Mouse (Mus musculus): ENCODE results near the gene Dglucy. TPM values are rescaled to one million over a fixed set of nuclear protein-coding genes. Genes with fewer than 3 reads are reported as not detected.

Gene Dglucy
- total RNA-seq, 2 experiments from 2014 or later: 5.8 to 6.6 TPM

DNA sequence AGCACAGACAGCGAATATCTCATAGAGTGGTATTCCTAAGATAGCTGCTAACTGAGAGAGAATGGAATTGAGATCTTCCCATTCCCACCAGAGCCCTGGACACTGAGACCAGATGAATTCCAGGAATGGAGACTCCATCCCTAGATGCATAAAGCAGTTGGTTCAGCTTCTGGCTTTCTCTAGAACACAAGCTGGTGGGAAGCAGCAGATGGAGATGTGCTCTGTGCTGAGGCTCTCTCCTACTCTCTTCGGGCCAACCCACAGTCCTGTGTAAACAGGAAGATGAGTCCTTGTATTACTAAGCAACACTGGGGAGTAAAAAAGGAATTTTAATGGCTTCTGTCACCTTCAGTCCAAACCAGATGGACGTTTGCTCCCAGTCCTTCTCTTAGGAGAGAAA is 96.7 kb downstream of the Dglucy start:
- no peak for DNase-seq (ENCODE audit: low spot score in 2 of 2)

DNA sequence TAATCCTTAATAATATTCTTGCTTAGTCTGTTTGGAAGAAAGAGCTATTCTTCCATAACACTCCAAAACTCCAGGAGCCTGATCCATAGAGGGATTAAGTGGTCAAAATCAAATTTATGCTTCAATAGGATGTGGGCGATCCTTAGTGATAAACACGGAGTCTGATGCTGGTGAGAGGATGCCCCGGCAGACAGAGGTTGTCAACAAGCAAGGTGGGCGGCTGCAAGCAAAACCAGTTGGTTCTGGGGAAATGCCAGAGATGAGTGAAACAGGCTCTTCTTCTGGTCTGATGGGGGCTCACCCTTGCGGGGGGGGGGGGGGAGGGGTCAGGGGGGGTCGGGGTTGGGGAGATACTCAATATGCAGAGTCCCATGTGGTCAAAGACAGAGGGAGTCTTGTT is 97.1 kb downstream of the Dglucy start:
- DNase-seq (ENCODE audit: low spot score in 2 of 2): no peak

- no peak for DNase-seq (ENCODE audit: low spot score in 2 of 2)
These were observed 99.1 kb downstream of the Dglucy start for GRCm38 (mm10) chr12:100877936-100878335.

- no peak for DNase-seq (ENCODE audit: low spot score in 2 of 2)
These were observed 99.7 kb downstream of the Dglucy start for GRCm38 (mm10) chr12:100878556-100878955.

- DNase-seq (ENCODE audit: low spot score in 2 of 2): no peak
These were observed 104.3 kb downstream of the Dglucy start for GRCm38 (mm10) chr12:100883168-100883567.

DNA sequence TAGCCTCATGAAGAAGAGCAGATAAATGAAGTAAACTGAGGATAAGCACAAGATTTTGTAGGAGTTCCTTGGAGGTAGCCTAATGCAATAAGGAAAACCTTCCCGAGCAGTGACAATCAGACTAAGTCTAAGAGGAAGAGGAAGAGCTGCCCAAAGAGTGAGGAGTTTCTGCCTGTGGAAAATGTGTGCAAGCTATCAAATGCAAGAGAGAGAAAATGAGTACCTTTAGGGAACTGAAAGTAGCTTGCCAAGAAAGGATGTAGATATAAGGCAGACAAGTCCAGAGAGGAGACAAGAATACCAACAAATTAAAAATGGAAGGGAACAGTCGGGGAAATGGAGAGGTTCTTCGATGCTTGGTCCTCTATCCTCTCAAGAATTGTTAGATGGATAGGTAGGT is 106.7 kb downstream of the Dglucy start:
- no peak for DNase-seq (ENCODE audit: low spot score in 2 of 2)

- no peak for DNase-seq (ENCODE audit: low spot score in 2 of 2)
These were observed 108.0 kb downstream of the Dglucy start for GRCm38 (mm10) chr12:100886877-100887276.

DNA sequence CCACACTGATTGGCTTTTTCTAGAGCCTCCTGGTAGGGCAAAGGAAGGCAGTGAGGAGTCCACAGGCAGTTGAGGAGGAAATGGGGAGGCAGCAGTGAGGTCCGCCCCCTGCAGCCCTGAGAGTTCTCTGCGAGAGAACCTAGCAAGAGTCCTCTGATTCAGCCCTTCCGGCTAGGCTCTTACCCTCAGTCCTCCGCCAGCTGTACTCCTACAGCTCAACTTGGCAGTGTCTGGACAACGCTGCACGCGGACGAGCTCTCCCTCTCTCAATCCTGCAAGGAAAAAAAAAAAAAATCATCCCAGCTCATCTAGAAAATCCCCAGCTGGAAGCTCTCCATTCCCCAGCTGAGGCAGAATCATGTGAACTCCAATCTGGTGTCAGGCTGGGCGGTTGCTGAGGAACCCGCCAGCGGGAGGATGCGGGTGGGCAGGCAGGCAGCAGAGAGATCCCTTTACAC is 109.0 kb downstream of the Dglucy start:
- peak; percentile 51 to 64 for DNase-seq (ENCODE audit: low spot score in 2 of 2)

DNA sequence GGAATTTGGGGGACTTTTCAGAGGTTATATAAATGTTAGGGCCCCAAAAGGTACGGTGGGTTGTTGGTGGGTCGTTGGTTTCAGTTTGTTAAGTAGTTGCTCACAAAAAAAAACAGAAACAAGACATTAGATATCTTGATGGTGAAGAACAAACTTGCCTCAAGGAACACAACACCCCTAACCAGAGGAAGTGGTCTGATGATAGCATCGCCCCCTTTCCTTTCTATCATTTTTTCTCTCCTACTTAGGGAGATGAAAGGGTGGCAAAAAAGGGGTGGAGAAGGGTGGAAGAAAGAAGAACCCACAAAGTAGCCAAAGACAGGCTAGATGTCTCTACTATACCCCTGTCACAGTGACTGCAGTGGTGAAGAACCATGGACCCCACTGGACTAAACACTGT is 111.7 kb downstream of the Dglucy start:
- DNase-seq (ENCODE audit: low spot score in 2 of 2): no peak

GRCm38 (mm10) chr12:100895504-100895903 is 116.6 kb downstream of the Dglucy start:
- no peak for DNase-seq (ENCODE audit: low spot score in 2 of 2)

DNA sequence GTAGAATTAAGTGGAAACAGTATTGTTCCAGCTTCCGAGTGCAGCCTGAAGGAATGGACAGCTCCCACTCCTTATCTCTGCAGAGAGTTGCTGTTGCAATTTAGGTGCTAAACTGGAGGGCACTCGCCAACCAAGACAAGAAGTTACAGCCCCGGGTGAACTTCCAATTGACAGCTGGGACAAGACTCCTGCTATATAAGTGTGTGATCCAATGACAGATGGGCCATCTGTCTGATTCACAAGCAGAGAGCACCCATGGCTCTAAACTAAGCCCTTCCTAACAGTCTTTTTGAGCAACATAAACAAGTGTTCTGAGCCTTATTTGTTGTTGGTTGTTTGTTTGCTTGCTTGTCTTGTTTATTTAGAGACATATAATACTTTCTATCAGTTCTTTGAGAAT is 117.8 kb downstream of the Dglucy start:
- no peak for DNase-seq (ENCODE audit: low spot score in 2 of 2)

GRCm38 (mm10) chr12:100897736-100898650 is 119.1 kb downstream of the Dglucy start:
- no peak for DNase-seq (ENCODE audit: low spot score in 2 of 2)

DNA sequence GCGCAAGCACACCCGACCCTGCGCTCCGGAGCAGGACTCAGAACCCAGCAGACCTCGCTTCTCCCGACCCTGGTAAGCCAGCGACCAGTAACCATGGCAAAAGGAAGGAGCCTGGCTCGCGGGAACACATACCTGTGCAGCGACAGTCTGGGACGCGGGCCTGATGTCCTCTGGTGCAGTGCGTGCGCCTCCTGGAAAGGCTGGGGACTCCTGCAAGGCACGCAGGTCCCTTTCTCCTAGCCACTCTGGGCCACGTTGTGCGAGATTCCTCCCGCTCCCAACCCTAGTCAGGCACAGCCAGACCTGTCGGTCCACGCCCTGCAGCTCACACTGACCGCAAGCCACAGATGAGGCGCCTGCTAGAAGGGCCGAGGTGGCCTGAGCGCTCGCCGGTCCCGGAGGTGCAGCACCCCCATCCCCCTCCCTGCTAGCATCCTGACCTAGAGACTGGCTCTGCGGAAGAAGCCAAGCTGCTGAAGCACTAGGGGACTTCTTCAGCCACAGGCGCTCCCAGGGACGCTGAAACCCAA is 120.3 kb downstream of the Dglucy start:
- peak in 1 of 2 experiments; percentile 41 for DNase-seq (ENCODE audit: low spot score in 2 of 2)

- no peak for DNase-seq (ENCODE audit: low spot score in 2 of 2)
These were observed 122.0 kb downstream of the Dglucy start for GRCm38 (mm10) chr12:100900901-100901300.

GRCm38 (mm10) chr12:100901386-100901785 is 122.5 kb downstream of the Dglucy start:
- DNase-seq (ENCODE audit: low spot score in 2 of 2): no peak

GRCm38 (mm10) chr12:100903761-100904160 is 124.9 kb downstream of the Dglucy start:
- DNase-seq (ENCODE audit: low spot score in 2 of 2): no peak

- no peak for DNase-seq (ENCODE audit: low spot score in 2 of 2)
These were observed 128.0 kb downstream of the Dglucy start for GRCm38 (mm10) chr12:100906861-100907260.

DNA sequence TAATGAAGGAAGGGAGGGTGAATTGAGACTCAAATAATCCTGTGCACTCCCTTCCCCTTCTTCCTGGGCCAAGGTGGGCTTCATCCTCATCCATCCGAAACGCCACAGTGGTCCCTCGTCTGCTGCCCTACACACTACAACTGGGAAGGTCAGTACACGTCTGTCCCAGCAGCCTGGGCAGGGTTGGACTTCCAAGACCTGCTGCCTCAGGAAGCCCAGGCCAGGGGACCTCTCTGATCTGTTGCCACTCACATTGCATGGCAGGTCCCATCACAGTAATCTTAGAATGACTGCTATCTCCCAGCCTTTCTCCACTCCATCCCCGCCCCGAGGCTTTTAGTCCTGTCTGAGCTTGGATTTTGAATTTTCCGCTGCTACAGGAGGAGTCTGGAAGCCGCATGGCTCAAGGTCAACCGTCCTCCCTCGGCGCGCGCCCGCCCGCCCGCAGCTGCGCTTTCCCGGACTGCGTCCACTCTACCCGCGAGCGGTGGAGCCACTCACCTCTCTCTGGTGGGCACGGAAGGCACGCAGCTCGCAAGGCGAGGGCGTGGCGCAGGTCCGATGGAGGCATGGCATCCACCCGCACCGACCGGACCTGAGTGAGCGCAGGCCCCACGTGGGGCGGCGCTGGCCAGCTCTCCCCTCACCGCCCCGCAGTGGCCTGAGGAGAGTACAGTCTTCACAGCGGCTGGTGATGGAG is 128.9 kb downstream of the Dglucy start, which contains the start of gene Gpr68:
Gene Gpr68 (minus strand): TSS at position 601 of the 700 bp plus-strand sequence.
- peak in 1 of 2 experiments; percentile 43 for DNase-seq (ENCODE audit: low spot score in 2 of 2)

- DNase-seq (ENCODE audit: low spot score in 2 of 2): no peak
These were observed 129.6 kb downstream of the Dglucy start for GRCm38 (mm10) chr12:100908298-100909034.

DNA sequence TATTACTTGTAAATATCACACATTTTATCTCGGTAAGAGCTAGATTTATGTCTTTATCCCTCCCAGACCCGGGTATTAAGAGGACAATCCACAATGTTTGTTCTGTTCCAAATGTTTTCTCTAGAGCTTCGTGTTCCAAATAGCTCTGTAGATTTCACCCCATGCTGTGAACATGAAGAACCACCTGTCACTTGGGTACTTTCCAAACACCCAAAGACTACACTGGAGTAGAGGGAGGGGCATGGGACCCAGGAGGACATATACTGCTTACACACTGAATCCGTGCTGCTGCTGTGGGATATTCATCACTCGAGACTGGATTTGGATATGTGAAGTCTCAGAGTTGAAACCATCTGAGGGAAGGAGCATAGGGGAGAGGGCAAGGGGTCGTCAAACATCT is 130.9 kb downstream of the Dglucy start:
- no peak for DNase-seq (ENCODE audit: low spot score in 2 of 2)

GRCm38 (mm10) chr12:100910731-100911130 is 131.9 kb downstream of the Dglucy start:
- DNase-seq (ENCODE audit: low spot score in 2 of 2): no peak

Measured in layer of hippocampus, postnatal 10 days (tissue).